Mouse (Mus musculus): ENCODE results near the gene Hoxd8.

Gene Hoxd8

DNA sequence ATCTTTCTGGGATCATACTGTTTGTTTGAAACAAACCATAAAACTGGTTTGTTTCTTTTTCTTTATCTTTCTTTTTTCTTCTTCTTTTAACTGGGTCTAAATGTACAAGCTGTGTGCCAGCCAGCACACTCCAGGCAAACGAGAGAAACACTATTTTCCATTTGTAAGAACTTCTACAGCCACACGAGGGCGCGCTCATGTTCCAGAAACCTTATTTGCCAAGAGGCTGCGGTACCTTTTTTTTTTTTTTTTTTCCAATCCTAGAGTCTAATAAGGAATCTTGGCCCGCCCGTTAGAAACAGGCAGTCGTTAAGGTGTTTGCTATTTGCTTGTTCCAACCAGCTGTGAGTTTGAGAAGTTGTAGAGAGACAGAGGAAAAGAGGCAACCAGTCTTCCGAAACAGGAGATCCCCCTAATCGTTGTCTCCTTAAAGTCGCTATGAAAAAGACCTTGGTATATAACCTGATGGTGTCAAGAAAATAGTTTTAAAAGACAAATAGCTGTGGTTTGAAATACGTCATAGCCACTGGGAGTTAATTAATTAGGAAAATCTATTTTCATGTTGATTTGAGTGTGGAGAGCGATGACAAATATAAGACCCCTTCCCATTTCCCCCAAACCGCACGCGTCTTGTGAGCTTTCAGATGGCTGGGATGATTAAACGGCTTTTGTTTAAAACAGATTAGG is 18.0 kb upstream of the Hoxd8 start:
- DNase-seq = peak in 1 of 2 experiments; percentile 41

DNA sequence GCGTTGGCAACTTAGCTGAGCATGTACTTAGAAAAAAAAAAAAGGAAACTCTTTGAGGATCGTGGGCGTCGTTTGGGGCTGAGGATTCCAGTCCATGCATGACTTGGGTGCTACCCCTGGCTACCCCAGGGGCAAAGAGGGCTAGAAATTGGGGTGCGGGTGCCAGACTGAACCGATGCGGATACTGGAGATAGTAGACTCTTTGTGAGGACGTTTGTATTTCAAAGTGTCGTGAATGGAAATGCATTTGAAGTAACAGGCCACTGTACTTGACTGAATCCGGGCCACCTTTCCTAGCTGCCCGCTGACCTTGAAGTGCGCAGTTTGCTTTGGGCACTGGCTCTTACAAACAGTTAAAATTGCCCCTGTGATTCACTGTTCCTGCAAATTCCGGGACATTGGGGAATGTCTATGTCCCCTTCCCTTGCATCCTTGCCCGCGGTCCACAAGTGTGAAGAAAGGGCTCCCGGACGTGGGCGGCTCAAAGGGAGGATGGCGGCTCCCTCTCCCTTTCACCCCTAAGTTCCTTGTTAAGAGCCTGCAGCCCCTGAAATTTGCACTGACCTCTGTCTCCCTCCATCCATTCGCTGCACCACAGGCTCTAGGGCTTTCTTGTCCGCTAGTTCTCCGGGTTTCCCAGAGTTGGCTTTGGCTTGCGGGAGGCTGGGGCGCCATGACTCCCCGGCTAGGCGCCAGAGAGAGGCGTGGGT is 17.3 kb upstream of the Hoxd8 start:
- DNase-seq = no peak

DNA sequence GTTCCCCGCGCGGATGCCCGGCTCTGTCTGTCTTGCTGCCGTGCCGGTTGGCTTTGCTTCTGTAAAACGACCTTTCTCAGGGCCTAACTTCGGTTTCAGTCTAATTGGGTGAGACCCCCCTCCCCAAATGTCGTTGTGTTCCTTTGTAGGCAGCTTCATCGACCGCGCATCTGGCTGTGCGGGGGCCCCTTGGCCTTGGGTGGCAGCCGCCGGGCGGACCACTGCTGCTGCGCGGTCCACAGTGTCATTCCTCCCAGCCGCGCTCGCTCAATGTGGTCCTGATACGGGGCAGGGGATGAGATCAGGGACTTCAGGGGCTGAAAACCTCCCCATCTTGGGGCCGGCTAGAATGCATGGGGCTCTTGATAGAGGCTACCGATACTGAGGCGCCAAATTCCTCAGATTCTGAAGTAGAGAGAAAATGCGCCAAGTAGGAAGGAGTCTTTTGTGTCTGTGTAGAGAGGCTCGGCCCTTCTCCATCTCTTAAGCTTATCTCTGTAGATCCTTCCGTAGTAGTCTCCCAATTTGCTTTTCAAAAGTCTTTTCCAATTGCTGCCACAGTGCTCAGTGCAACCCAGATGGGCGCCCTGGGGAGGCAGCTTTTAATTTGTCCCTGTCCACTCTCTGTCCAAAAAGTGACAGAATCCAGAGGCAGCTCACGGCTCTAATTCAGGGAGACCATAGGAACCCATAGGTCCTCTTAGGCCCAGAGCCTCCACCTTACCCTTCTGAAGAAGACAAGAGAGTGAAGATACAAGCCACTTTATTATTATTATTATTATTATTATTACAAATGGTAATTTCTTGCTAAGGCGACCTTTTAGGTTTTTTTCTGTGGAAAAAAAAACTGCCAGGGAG is 16.5 kb upstream of the Hoxd8 start:
- no peak for DNase-seq

DNA sequence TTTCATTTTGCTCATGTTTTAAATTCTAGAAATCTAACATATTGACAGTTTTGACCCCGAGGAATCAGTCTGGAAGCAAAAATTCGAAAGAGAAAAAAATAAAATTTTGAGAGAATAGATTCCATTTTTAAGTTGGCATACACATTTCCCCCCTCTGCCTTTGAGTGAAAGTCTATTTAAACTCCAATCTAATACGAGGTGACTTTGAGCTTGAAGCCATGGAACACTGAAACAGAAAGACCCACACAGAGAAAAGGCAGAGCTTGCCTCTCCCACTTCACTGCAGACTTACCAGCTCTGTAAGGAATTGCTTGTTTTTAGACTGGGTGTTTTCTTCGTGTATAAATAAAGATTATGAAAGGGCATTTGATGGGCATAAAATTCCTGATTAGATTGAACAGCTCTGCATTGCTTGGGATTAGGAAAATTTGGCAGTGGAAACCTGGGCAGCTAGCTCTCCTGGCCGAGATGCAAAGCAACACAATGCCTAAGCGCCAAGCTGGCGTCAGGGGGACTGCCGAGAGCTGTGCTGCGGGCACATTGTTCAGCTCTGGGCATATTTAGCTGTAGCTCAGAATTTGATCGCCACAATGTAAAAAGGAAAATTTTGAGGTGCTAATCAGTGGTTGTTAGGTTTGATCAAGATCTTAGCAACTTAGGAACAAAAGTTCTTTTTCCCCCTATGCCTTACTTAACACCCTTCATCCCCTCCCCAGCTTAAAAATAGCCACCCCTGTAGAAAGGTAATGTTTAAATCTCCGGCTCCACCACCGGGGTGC is 15.4 kb upstream of the Hoxd8 start:
- no peak for DNase-seq

- DNase-seq = no peak
These were observed 14.7 kb upstream of the Hoxd8 start for GRCm38 (mm10) chr2:74689574-74690337.

DNA sequence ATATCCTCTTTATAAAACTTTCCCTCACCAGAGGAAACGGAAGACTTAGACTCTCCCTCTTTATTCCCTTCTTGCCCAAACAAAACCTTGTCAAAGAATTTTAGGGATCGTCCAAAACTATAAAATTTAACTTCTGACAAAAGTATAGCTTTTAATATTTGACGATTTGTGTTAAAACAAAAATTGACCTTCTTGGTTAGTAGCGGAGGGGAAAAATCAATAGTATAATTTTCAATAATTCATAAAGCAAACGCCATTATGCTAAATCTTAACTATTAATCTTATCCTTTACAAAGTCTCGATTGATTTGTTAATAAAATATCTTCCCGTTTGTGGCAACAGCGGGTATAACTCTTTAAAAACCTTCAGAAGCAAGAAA is 14.1 kb upstream of the Hoxd8 start:
- no peak for DNase-seq

- no peak for DNase-seq
These were observed 13.1 kb upstream of the Hoxd8 start, which contains the start of gene Hoxd10 for GRCm38 (mm10) chr2:74691022-74691951. Hoxd10 (plus strand) TSS chr2:74691924.

- DNase-seq = no peak
These were observed 12.2 kb upstream of the Hoxd8 start for GRCm38 (mm10) chr2:74691995-74692807.

DNA sequence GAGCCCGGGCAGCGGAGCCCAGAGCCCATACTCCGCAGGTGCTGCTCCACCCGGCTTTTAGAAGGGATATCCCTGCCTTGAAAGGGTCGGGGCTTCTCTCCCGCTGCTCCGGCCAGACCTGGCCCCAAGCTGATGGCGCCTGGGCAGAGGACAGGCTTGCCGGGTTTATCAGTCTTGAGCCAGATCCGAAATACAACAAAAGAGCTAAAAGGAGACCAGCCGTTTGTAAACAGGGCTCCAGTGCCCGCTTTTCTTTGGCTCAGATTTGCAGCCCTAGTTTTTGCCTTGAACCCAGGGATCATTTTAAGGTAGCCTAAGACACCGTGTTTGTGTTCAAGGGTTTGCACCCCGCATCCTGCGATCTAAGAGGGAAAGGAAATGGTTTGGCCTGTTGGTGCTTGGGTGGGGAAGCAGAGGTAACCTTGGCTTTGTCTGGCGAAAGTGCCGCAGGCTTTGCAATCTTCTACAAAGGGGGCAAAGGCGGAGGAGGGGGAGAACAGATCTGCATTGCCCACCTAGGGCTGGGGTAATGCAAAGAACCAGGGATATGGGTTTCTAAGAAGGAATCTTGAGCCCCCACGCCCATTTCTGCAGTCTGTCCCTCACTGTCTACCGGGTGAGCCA is 11.5 kb upstream of the Hoxd8 start:
- DNase-seq = no peak

GRCm38 (mm10) chr2:74693432-74693827 is 11.0 kb upstream of the Hoxd8 start:
- DNase-seq = no peak

- peak in 1 of 2 experiments; percentile 26 for DNase-seq
These were observed 10.3 kb upstream of the Hoxd8 start for GRCm38 (mm10) chr2:74694066-74694465.

DNA sequence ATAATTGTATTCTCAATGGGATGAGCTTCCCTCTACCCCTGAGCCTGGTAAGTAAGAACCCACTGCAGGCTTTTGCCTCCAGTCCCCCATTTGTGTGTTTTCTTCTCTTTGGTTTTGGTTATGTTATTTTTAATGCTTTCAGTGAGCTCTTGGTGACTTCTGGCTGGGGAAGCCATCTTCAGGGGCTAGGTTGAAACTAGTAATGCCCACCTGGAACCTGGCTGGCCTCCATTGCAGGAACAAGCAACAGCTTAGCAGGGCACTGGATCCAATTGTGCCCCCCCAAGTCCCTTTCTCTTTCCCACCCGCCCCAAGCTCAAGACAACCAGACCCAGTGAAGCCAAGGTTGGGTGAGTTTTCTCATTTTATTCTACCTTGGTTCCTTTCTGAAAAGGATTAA is 9.0 kb upstream of the Hoxd8 start:
- no peak for DNase-seq

DNA sequence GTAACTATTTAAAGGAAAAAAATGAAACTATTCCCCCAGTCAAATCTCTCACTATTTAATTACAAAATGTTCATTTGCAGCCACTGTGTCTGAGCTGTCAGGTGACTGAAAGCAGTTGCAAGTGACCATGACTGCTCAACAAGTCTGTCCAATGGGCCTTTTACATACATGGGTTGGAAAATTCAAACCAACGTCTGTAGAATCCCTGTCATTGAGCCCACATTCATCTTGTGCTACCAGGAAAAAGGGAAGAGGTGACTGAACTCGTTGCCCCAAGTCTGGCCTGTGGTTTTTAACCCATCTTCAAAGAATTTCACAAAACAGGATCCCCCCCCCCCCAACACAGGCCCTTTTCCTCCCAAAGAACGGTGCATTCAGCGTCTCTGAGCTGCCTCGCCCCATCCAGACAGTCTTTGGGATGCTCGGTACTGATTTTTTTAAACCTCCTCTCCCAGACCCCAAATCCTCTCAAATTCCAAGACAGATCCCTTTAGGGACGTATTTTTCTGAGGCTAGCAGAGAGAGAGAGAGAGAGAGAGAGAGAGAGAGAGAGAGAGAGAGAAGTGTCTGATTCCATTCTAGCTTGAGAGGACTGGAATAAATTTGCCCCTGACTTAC is 8.5 kb upstream of the Hoxd8 start:
- no peak for DNase-seq

DNA sequence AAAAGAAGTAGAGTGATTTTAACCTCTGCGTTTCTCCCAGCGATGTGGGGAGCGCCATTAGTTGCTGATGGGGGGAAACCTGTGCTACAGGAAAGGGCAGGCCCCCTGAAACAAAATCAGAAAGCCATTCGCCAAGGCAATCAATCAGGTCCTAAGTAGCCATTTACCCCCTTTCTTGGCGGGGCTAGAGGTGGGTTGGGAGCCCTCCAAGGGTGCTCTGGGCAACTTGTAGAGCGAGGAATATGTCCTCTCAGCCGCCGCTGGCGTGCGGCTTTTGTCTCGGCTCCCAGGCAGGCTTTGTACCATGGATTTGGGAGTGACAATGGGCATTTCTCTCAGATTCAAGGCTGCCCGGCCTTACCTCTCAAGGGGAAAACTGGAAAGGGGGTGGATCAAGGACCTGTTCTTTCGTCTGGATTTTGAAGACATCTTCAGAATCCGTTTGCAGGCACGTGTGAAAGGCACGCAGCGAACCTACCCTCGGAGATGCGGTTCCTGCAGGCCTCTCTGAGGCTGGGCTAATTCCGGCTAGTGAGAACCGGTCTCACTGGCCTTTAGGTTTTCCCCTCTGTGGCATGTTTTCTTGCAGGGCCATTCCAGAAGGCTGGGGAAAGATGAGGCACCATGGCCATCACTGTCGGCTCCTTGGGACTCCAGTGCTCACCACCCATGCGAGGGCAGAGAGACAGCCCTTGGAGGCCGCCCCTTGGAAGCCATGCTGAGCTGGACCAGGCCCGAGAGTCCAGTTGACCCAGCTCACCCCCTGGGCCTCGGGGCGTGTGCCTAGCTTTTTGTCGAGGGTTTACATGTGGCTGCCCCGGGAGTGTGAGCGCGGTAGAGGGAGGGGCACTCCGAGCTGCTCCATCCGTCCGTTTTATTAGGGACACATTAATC is 7.7 kb upstream of the Hoxd8 start:
- no peak for DNase-seq

- DNase-seq = peak in 1 of 2 experiments; percentile 39
These were observed 6.8 kb upstream of the Hoxd8 start, which contains the start of gene Hoxd9 for GRCm38 (mm10) chr2:74697567-74698121. Hoxd9 (plus strand) TSS chr2:74697727.

- DNase-seq = peak in 1 of 2 experiments; percentile 20
These were observed 6.0 kb upstream of the Hoxd8 start for GRCm38 (mm10) chr2:74698201-74699052.
